Comparison of ENCODE assay signal across 8 mouse cellular contexts in the genomic region with DNA sequence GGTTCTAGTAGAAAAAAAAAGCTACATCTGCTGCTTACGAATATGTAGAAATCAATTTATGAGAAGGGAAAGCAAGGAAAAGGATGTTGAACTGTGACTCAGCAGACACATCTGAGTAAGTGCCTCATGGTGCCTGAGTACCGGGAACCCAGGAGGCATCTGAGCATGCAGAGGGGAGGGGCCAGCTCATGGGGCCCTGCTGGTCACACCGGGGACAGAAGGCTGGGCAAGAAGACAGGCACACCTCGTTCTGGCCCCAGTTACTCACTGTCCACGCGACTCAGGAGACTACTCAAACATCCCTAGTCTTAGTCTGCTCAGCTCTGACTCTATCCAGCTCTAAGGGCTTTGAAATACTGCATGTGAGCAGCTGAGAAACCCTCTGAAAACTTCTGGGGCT. TPM values are rescaled to one million over a fixed set of nuclear protein-coding genes. Genes with fewer than 3 reads are reported as not detected.
DNase-seq lines count a peak whose midpoint lies in the region; ATAC-seq and TF ChIP-seq lines count a peak whose summit lies in the region.

No protein-coding gene starts in this region.

- TF ChIP-seq CTCF in kidney, adult 2 months (conservative IDR thresholded peaks at IDR 0.05; ENCODE audit: insufficient read depth, insufficient read length, low read depth, low read length): 0 out of 2 replicates have a peak, but pooled peaks have one; percentile 20

- H3K9me3 ChIP-seq in heart, embryonic 14.5 days (ENCODE audit: control insufficient read depth, low read length): no peaks in the 10 kb centered on the region
- no peaks in the 10 kb centered on the region for H3K9me3 ChIP-seq in forebrain, embryonic 15.5 days

- 0 out of 2 replicates have a peak overlapping the region, but pooled peaks have one; percentile 32 for H3K9ac ChIP-seq in heart, embryonic 14.5 days (ENCODE audit: low read length)
- no peak overlapping the region for H3K9ac ChIP-seq in forebrain, embryonic 15.5 days (replicated peaks)

- DNase-seq in heart, postnatal 4 days: no peak
- peak; percentile 56 for DNase-seq in c-Kit-negative CD71-positive TER-119-positive erythroid progenitor cells, embryonic 14.5 days (ENCODE audit: low read depth, low spot score)
- peak; percentile 78 for DNase-seq in kidney, adult 2 months
- DNase-seq in thymus, postnatal 14 days: no peak
- no peak for DNase-seq in urinary bladder, adult 2 months (ENCODE audit: low spot score)

- TF ChIP-seq POLR2A in kidney, adult 2 months (IDR thresholded peaks at IDR 0.05; ENCODE audit: low read depth, low read length): no peak

- no peak overlapping the region for H3K27ac ChIP-seq in heart, embryonic 14.5 days (replicated peaks in 1 of 2; ENCODE audit: control insufficient read depth in 1 of 2, insufficient read depth in 1 of 2, low read depth in 2 of 2, low read length in 2 of 2)
- 0 out of 2 replicates have a peak overlapping the region, but pooled peaks have one; percentile 61 for H3K27ac ChIP-seq in kidney, adult 2 months (ENCODE audit: insufficient read depth, low read depth, low read length)
- no peak overlapping the region for H3K27ac ChIP-seq in forebrain, embryonic 15.5 days (replicated peaks)

- 24% methylated on average over 6 of the region's 6 CpGs for WGBS in heart, embryonic 14.5 days
- 25% methylated on average over 6 of the region's 6 CpGs for WGBS in kidney, adult 2 months
- WGBS in forebrain, embryonic 15.5 days: 54% methylated on average over 6 of the region's 6 CpGs

- H3K27me3 ChIP-seq in heart, embryonic 14.5 days (ENCODE audit: control insufficient read depth, insufficient read depth, low read length): no peaks in the 10 kb centered on the region
- H3K27me3 ChIP-seq in kidney, adult 2 months (replicated peaks; ENCODE audit: control insufficient read depth, insufficient read depth, low read length): no peaks in the 10 kb centered on the region
- H3K27me3 ChIP-seq in forebrain, embryonic 15.5 days: no peaks in the 10 kb centered on the region

- H3K4me3 ChIP-seq in heart, embryonic 14.5 days (ENCODE audit: control insufficient read depth in 1 of 2, insufficient read depth in 1 of 2, low read depth in 1 of 2, low read length in 2 of 2): no peak overlapping the region
- no peak overlapping the region for H3K4me3 ChIP-seq in kidney, adult 2 months (ENCODE audit: insufficient read depth, low read depth, low read length)
- no peak overlapping the region for H3K4me3 ChIP-seq in forebrain, embryonic 15.5 days

- H3K4me2 ChIP-seq in heart, embryonic 14.5 days (ENCODE audit: low read length): peak overlapping the region; percentile 29; the same call in 1 of the 2 replicates
- H3K4me2 ChIP-seq in forebrain, embryonic 15.5 days (replicated peaks): no peak overlapping the region

- no peaks in the 10 kb centered on the region for H3K36me3 ChIP-seq in heart, embryonic 14.5 days (ENCODE audit: control insufficient read depth, insufficient read depth, low read length)
- no peaks in the 10 kb centered on the region for H3K36me3 ChIP-seq in kidney, adult 2 months (ENCODE audit: control insufficient read depth, insufficient read depth, low read length)
- H3K36me3 ChIP-seq in forebrain, embryonic 15.5 days: no peaks in the 10 kb centered on the region

- peaks cover 6 to 20% of the 10 kb centered on the region in 2 experiments; a peak in 3 of 4 replicates for H3K4me1 ChIP-seq in heart, embryonic 14.5 days (ENCODE audit: control insufficient read depth in 2 of 2, insufficient read depth in 2 of 2, low read length in 2 of 2)
- H3K4me1 ChIP-seq in kidney, adult 2 months (ENCODE audit: control insufficient read depth, insufficient read depth, low read length): peaks cover 14% of the 10 kb centered on the region
- no peaks in the 10 kb centered on the region for H3K4me1 ChIP-seq in forebrain, embryonic 15.5 days

- peak; percentile 56 for ATAC-seq in heart, embryonic 14.5 days (ENCODE audit: insufficient number of reproducible peaks, insufficient read depth, low FRiP score, low read depth)
- ATAC-seq in megakaryocyte-erythroid progenitor cell, adult 5-6 weeks (replicated peaks; ENCODE audit: low FRiP score, low TSS enrichment, poor library complexity, severe bottlenecking): peak; percentile 62
- ATAC-seq in forebrain, embryonic 15.5 days (replicated peaks): no peak

RNA-seq across cellular contexts. Expression of a gene that starts 25.0 kb away (rescaled TPM):
- 4.3 and 4.5 TPM in 2 replicates for polyA plus RNA-seq in heart, embryonic 14.5 days (2014; fragmentation: Nextera tagmentation; extraction: Ambion mirVana)
- 10 to 100 TPM; 17.8 to 19.4 TPM for total RNA-seq in heart, postnatal 4 days (2021)
- polyA plus RNA-seq in kidney, adult 2 months (2012; rRNA removed): 18.9 and 20.0 TPM in 2 replicates
- total RNA-seq in megakaryocyte-erythroid progenitor cell, adult 5-6 weeks (2014; fragmentation: Nextera tagmentation): 23.2 and 27.8 TPM in 2 replicates
- total RNA-seq in megakaryocyte-erythroid progenitor cell, adult 5-6 weeks (2017): 12.8 and 15.8 TPM in 2 replicates
- polyA plus RNA-seq in forebrain, embryonic 15.5 days (2015; fragmentation: Nextera tagmentation; extraction: Ambion mirVana): 5.3 and 7.3 TPM in 2 replicates
- 8.0 and 9.7 TPM in 2 replicates for polyA plus RNA-seq in urinary bladder, adult 2 months (2012; rRNA removed)

RNA-seq across cellular contexts. Expression of a gene that starts 48.6 kb away (rescaled TPM):
- 95.6 and 95.7 TPM in 2 replicates for polyA plus RNA-seq in heart, embryonic 14.5 days (2014; fragmentation: Nextera tagmentation; extraction: Ambion mirVana)
- 10 to 100 TPM; 40.1 to 48.0 TPM for total RNA-seq in heart, postnatal 4 days (2021)
- polyA plus RNA-seq in kidney, adult 2 months (2012; rRNA removed): 6.4 and 9.6 TPM in 2 replicates
- 230 and 245 TPM in 2 replicates for total RNA-seq in megakaryocyte-erythroid progenitor cell, adult 5-6 weeks (2014; fragmentation: Nextera tagmentation)
- 347 and 498 TPM in 2 replicates for total RNA-seq in megakaryocyte-erythroid progenitor cell, adult 5-6 weeks (2017)
- 150 and 163 TPM in 2 replicates for polyA plus RNA-seq in forebrain, embryonic 15.5 days (2015; fragmentation: Nextera tagmentation; extraction: Ambion mirVana)
- polyA plus RNA-seq in urinary bladder, adult 2 months (2012; rRNA removed): 55.5 and 65.6 TPM in 2 replicates

Comparison
In these comparisons a context has a peak if more than half of its experiments do, and no peak if none do; other contexts are left out.
1. DNase-seq: peak in c-Kit-negative CD71-positive TER-119-positive erythroid progenitor cells, embryonic 14.5 days (single experiment) and kidney, adult 2 months (single experiment); none in heart, postnatal 4 days (single experiment), thymus, postnatal 14 days (single experiment) and urinary bladder, adult 2 months (single experiment).